Mouse (Mus musculus): ENCODE results near the gene Cadm2. TPM values are rescaled to one million over a fixed set of nuclear protein-coding genes. Genes with fewer than 3 reads are reported as not detected.

Gene Cadm2
- polyA plus RNA-seq, 1 experiment from 2014 or later: 3.4 TPM

DNA sequence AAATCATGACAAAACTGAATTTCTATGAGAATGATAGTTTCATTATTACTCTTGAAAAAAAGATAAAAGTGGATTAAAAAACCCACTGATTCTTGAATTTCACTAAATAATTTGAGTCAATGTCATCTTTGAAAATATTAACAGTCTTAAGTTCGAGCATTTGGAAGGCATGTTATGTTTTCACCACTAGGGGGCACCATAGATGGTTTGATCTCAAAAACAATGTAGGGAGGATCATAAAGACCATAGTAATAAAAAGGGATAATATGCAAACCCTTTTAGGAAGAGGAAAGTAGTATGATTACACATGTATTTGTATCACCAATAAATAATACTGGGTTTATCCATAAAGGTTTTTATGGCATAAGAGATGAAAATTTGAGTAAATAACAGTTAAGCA is 385.8 kb downstream of the Cadm2 start:
- H3K4me1 ChIP-seq: no peaks in the 10 kb centered on the region

DNA sequence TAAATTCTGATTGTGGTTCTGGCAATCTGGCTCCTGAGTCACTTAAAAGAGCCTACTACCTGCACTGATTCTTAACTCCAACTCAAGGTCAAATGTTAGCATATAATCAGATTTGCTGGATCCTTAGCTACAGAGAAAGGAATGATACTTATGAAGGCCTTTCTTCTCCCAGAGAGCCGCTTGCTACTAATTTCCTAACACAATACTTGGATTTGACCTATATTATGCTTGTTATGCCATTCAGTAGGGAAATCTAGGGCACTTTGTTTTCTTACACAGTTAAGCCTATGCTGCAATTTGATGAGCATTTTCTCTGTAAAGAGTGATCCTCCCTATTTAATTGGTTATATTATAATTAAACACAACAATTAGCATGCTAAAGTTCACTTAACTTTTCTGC is 394.0 kb downstream of the Cadm2 start:
- H3K9ac ChIP-seq: no peak overlapping the region
- no peak overlapping the region for H3K4me2 ChIP-seq (replicated peaks)
- no peak overlapping the region for H3K27ac ChIP-seq
- 83% methylated on average over 1 of the region's 1 CpGs for WGBS
- no peaks in the 10 kb centered on the region for H3K27me3 ChIP-seq
- no peaks in the 10 kb centered on the region for H3K36me3 ChIP-seq
- no peak overlapping the region for H3K4me3 ChIP-seq
- H3K4me1 ChIP-seq: no peaks in the 10 kb centered on the region
- H3K9me3 ChIP-seq: no peaks in the 10 kb centered on the region
- no peak for ATAC-seq (ENCODE audit: low FRiP score, low read depth)

More for the DNA sequence above, 385.8 kb downstream of the Cadm2 start:
- no peak for ATAC-seq (ENCODE audit: low FRiP score, low read depth)
- H3K9ac ChIP-seq: no peak overlapping the region
- 21% methylated on average over 1 of the region's 1 CpGs for WGBS
- no peak overlapping the region for H3K27ac ChIP-seq
- H3K4me2 ChIP-seq (replicated peaks): no peak overlapping the region
- H3K9me3 ChIP-seq: no peaks in the 10 kb centered on the region
- no peaks in the 10 kb centered on the region for H3K36me3 ChIP-seq
- no peaks in the 10 kb centered on the region for H3K27me3 ChIP-seq
- no peak overlapping the region for H3K4me3 ChIP-seq

DNA sequence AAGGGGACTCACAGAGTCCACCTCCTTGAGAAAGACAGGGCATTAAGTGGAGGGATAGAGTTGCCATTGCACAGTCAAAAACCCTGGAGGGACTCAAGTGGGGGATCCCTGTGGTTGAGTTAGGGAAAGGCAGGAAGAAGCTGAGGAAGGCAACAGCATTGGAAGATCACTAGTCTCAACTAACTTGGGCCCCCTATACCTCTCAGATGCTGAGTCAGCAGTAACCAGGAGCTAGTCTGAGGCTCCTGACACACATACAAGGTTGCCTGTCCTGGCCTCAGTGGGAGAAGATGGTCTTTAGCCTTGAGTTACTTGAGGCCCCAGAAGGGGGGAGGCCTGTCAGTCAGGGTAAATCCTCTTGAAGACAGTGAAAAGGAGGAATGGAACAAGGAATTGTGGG is 417.4 kb downstream of the Cadm2 start:
- H3K9ac ChIP-seq: no peak overlapping the region
- no peak overlapping the region for H3K4me3 ChIP-seq
- H3K27ac ChIP-seq: no peak overlapping the region
- H3K36me3 ChIP-seq: no peaks in the 10 kb centered on the region
- no peak overlapping the region for H3K4me2 ChIP-seq (replicated peaks)
- ATAC-seq (ENCODE audit: low FRiP score, low read depth): no peak
- no peaks in the 10 kb centered on the region for H3K4me1 ChIP-seq
- H3K27me3 ChIP-seq: no peaks in the 10 kb centered on the region
- no peaks in the 10 kb centered on the region for H3K9me3 ChIP-seq

DNA sequence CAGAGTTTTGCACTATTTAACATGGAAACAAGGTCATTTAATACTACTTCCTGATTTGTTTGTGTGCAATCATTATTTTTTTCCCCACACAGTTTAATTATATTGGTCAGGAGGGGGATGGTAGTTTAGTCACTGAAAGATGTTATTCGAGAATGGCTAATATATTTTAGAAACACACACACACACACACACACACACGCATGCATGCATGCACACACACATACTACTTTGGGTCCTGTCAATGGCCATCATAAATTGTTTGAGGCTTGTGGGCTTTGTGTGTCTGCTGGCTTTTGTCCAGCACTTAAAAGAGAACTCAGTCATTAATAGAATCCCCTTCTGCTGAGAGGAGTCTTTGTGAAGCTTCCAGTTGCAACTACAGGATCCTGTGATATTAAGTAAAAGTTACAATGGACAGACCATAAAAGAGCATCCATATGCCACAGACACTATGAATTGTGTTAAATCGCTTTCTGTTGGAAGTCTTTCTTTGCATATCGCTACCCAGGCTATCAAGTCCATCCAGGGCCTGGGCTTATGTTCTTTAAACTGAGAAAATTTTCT is 427.8 kb downstream of the Cadm2 start:
- H3K9ac ChIP-seq: no peak overlapping the region
- H3K4me2 ChIP-seq (replicated peaks): no peak overlapping the region
- H3K4me3 ChIP-seq: no peak overlapping the region
- H3K27me3 ChIP-seq: no peaks in the 10 kb centered on the region
- no peaks in the 10 kb centered on the region for H3K4me1 ChIP-seq
- WGBS: 77% methylated on average over 4 of the region's 4 CpGs
- no peaks in the 10 kb centered on the region for H3K9me3 ChIP-seq
- no peak for ATAC-seq (ENCODE audit: low FRiP score, low read depth)
- no peak overlapping the region for H3K27ac ChIP-seq
- no peaks in the 10 kb centered on the region for H3K36me3 ChIP-seq

DNA sequence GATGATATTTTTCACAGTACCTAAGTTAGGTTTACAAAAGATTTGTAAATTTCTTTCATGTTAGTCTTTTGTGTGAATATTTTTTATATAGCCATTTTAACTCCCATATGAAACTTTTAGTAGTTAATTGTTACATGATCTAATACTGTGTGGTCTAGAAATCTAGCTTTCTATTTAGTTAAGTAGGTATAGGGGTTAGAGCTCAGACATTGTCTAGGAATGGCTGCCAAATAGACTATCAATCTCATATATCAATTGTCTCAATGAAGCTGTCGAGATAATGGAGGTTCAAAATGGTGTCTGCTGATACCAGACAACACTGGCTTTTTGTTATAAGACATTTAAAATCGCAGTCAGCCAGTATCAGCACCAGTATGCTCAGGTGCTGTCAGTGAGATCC is 428.3 kb downstream of the Cadm2 start:
- WGBS: 74% methylated on average over 2 of the region's 2 CpGs
- Histone ChIP-seq H3K4me1 (no peaks in the 10 kb centered on the region), H3K4me3 (no peak overlapping the region), H3K9ac (no peak overlapping the region), H3K36me3 (no peaks in the 10 kb centered on the region), H3K9me3 (no peaks in the 10 kb centered on the region), H3K27ac (no peak overlapping the region), H3K27me3 (no peaks in the 10 kb centered on the region), H3K4me2 (replicated peaks) (no peak overlapping the region)
- no peak for ATAC-seq (ENCODE audit: low FRiP score, low read depth)

DNA sequence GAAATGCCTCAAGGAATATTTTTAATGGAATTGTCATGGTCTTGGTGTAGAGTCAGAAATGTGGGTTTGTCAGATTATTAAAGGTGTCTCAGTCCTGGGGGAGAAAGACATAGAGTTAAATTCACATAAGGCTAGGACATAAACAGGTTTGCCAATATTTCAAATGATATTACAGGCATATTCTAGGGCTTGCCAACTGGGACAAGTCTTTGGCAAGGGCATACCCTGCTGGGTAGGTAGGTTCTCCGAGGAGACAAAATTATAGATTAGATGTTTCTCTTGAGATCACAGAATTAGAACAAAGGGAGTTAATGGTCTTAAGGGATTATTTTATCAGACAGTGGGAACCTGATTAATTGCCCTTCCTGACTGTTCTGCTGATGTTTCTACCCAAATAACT is 434.4 kb downstream of the Cadm2 start:
- no peak for ATAC-seq (ENCODE audit: low FRiP score, low read depth)
- Histone ChIP-seq H3K4me3 (no peak overlapping the region), H3K4me1 (no peaks in the 10 kb centered on the region), H3K9ac (no peak overlapping the region), H3K36me3 (no peaks in the 10 kb centered on the region), H3K4me2 (replicated peaks) (no peak overlapping the region), H3K9me3 (no peaks in the 10 kb centered on the region), H3K27ac (no peak overlapping the region), H3K27me3 (no peaks in the 10 kb centered on the region)
- 78% methylated on average over 1 of the region's 1 CpGs for WGBS

DNA sequence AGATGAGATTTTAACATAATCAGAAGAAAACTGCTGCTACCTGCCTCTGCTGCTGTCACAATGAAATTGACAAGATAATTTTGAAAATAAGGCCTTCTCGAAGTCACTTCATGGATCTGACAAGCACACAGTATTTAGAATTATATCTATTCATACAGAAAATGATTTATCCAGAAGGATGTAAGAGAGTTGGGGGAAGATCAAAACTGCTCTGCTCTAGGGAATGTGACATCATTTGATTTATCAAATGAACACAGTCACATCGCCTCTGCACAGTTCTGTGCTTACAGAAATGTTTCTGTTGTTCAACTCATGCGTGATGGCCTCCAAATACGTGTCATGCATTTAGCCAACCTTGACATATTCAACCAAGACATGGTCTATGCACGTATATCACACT is 437.8 kb downstream of the Cadm2 start:
- 87% methylated on average over 5 of the region's 5 CpGs for WGBS

DNA sequence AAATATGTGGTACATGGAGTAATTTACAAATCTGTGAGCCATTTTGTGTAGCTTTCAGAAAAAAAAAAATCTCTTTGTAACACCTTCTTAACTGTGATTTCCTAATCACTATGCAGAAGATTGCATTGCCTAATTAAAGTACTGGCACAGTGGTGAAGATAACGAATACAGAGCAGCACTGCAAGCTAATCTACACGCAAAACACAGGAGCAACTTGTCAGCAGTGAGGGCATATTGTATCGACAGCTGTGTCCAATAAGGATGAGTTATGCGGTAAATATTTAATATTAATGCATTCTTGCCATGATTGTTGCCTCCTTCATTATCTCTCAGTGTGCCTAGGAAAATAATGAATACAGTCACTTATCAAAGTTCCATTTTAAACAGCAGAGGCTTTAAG is 445.3 kb downstream of the Cadm2 start:
- Histone ChIP-seq H3K9ac (no peak overlapping the region), H3K4me2 (replicated peaks) (no peak overlapping the region), H3K36me3 (no peaks in the 10 kb centered on the region), H3K4me1 (no peaks in the 10 kb centered on the region), H3K27me3 (no peaks in the 10 kb centered on the region), H3K9me3 (no peaks in the 10 kb centered on the region), H3K4me3 (no peak overlapping the region), H3K27ac (no peak overlapping the region)
- 77% methylated on average over 4 of the region's 4 CpGs for WGBS
- no peak for ATAC-seq (ENCODE audit: low FRiP score, low read depth)

More for the DNA sequence above, 437.8 kb downstream of the Cadm2 start:
- H3K4me1 ChIP-seq: no peaks in the 10 kb centered on the region
- H3K4me3 ChIP-seq: no peak overlapping the region
- H3K27me3 ChIP-seq: no peaks in the 10 kb centered on the region
- H3K9ac ChIP-seq: no peak overlapping the region
- H3K9me3 ChIP-seq: no peaks in the 10 kb centered on the region
- H3K27ac ChIP-seq: no peak overlapping the region
- no peak overlapping the region for H3K4me2 ChIP-seq (replicated peaks)
- ATAC-seq (ENCODE audit: low FRiP score, low read depth): no peak
- no peaks in the 10 kb centered on the region for H3K36me3 ChIP-seq

DNA sequence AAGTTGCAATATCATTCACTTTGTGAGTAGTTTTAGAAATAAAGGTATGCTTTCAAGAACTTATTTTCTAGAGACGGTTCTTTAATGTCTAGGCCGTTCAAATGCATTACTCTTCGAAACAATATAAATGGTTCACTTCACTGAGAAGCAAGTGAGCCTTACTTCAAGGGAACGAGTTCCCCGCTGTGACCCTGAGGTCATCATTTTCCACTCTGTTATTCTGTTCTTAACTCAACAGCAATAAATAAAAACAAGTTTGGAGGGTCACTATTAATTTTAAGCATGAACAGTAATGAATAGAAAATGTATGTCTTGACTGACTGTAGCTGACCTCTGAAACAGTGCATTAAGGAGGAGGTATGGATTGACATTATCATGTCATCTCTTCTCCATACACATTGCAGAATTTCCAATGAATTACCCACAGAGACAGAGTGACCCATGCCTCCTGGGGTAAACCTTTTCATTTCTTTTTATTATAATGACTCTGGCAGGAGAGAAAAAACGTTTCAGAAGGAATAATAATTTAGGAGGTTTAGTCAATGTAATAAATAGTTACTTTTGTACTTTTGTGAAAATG is 458.4 kb downstream of the Cadm2 start:
- H3K36me3 ChIP-seq: no peaks in the 10 kb centered on the region
- no peak for ATAC-seq (ENCODE audit: low FRiP score, low read depth)
- H3K4me2 ChIP-seq (replicated peaks): no peak overlapping the region
- WGBS: 46% methylated on average over 6 of the region's 6 CpGs
- no peak overlapping the region for H3K9ac ChIP-seq
- no peaks in the 10 kb centered on the region for H3K4me1 ChIP-seq
- no peak overlapping the region for H3K27ac ChIP-seq
- no peaks in the 10 kb centered on the region for H3K27me3 ChIP-seq
- H3K4me3 ChIP-seq: no peak overlapping the region
- no peaks in the 10 kb centered on the region for H3K9me3 ChIP-seq

DNA sequence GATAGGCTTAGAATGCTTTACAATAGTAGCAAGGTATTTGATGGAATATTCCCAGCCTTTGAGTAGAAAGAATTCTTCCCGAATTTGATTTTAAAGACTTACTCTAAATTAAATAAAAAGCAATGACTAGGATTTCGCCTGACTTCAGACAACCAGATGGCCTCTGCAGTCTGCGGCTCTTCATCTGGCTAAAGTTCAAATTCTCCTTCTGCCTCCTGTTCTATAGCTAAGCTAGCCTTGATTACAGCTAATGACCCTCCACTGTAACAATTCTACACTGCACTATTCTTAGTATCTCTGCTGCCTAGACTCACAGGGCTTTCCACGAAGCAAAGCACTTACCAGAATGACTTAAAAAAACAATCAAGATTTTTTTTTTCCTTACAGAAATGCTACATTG is 495.9 kb downstream of the Cadm2 start:
- no peaks in the 10 kb centered on the region for H3K27me3 ChIP-seq
- WGBS: 75% methylated on average over 4 of the region's 4 CpGs

DNA sequence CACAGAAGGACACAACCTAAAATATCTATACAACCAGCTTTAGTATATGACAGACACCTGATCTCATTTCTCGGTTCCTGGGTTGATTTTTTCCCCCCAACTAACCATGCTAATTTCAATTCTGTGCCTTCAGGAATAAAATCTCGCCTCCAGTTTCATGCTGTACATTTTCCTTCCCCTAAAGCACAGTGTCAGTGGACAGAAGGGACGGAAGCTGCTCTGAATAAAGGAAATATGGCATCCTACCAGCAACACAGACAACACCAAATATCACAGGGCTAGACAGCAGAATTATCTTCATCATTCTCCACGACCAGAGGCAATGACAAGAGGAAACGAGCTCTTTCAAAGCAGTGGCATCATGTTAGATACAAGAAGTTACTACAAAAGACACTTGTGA is 498.2 kb downstream of the Cadm2 start:
- no peak overlapping the region for H3K4me2 ChIP-seq (replicated peaks)
- 65% methylated on average over 5 of the region's 5 CpGs for WGBS
- H3K4me1 ChIP-seq: no peaks in the 10 kb centered on the region
- H3K9me3 ChIP-seq: no peaks in the 10 kb centered on the region
- no peak overlapping the region for H3K9ac ChIP-seq
- H3K27ac ChIP-seq: no peak overlapping the region
- no peaks in the 10 kb centered on the region for H3K36me3 ChIP-seq
- ATAC-seq (ENCODE audit: low FRiP score, low read depth): no peak
- H3K4me3 ChIP-seq: no peak overlapping the region
- H3K27me3 ChIP-seq: no peaks in the 10 kb centered on the region

More for the DNA sequence above, 495.9 kb downstream of the Cadm2 start:
- no peak for ATAC-seq (ENCODE audit: low FRiP score, low read depth)
- H3K4me1 ChIP-seq: no peaks in the 10 kb centered on the region
- no peak overlapping the region for H3K4me2 ChIP-seq (replicated peaks)
- H3K9me3 ChIP-seq: no peaks in the 10 kb centered on the region
- H3K27ac ChIP-seq: no peak overlapping the region
- H3K9ac ChIP-seq: no peak overlapping the region
- H3K4me3 ChIP-seq: no peak overlapping the region
- H3K36me3 ChIP-seq: no peaks in the 10 kb centered on the region

DNA sequence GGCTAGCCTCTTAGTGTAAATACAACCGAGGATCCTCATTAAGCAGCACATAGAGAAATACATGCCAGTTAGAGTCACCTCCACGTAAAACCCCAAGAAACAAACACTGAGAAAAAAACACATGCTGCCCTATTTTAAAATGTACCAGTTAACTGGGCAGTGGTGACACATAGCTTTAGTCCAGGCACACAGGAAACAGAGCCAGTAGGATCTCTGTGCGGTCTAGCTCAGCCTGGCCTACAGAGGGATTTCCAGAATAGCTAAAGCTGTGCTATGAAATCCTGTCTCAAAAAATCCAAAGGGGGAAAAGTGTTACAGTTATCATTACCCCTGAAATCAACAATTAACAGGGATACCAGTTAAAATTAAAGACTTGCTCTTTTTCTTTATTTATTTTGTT is 498.9 kb downstream of the Cadm2 start:
- Histone ChIP-seq H3K9me3 (no peaks in the 10 kb centered on the region), H3K4me3 (no peak overlapping the region), H3K4me1 (no peaks in the 10 kb centered on the region), H3K4me2 (replicated peaks) (no peak overlapping the region), H3K27ac (no peak overlapping the region), H3K9ac (no peak overlapping the region), H3K36me3 (no peaks in the 10 kb centered on the region), H3K27me3 (no peaks in the 10 kb centered on the region)
- ATAC-seq (ENCODE audit: low FRiP score, low read depth): no peak
- 69% methylated on average over 3 of the region's 3 CpGs for WGBS

DNA sequence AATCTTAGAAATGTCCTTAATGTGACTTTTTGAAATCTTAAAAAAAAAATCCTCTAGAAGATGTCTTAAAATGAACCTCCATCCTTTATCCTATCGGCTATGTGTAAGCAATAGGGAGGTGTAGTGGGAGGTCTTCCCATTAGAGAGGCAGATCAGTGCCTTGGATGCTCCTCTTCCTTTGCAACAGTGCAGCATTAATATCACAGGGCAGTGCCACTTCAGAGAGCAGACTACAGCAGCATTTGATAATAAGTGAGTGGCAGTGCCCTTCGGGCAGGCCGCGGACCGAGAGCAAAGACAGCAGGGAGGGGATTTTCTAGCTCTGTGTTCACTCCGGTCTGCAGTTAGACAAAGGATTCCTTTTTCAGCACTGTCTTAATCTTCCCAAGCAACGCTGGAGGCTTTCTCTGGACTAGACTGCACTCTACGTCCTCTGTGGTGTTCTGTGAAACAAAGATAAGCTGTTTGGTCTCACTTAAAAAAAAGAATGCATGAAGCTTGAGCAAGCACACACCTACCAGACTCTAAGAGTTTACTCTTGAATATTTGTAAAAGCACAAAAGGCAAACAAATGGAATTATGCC is 514.1 kb downstream of the Cadm2 start:
- H3K27me3 ChIP-seq: no peaks in the 10 kb centered on the region
- no peaks in the 10 kb centered on the region for H3K36me3 ChIP-seq
- 87% methylated on average over 8 of the region's 8 CpGs for WGBS
- H3K27ac ChIP-seq: no peak overlapping the region
- no peak overlapping the region for H3K9ac ChIP-seq
- no peaks in the 10 kb centered on the region for H3K9me3 ChIP-seq
- no peak overlapping the region for H3K4me2 ChIP-seq (replicated peaks)
- no peak overlapping the region for H3K4me3 ChIP-seq
- ATAC-seq (ENCODE audit: low FRiP score, low read depth): no peak
- H3K4me1 ChIP-seq: no peaks in the 10 kb centered on the region
